Mouse (Mus musculus) heart, adult 18-20 months (tissue): ENCODE measurements around the gene Ctsf. TPM values are rescaled to one million over a fixed set of nuclear protein-coding genes. Genes with fewer than 3 reads are reported as not detected.
"Not testable (repeated sequence)": the region's sequence is repeated elsewhere in the genome, so short reads cannot be mapped to it uniquely, and the experiment has no call there.

ENCODE experiments used
- DNase-seq, 2 experiments: peaks; one replicate each; pipeline ENCODE4 v3.0.0; 2021 to 2022; ENCODE audit warnings: mixed read lengths in 1 of 2
- total RNA-seq, 2 experiments: library from RNA; stranded (reverse); gene quantifications; 2 replicates each; pipeline ENCODE4 v1.2.3; 2021

The Ctsf gene
- total RNA-seq, 2 experiments from 2014 or later, result 73.4 to 76.3 TPM

GRCm38 (mm10) chr19:4849800-4850199 lies 5.1 kb upstream of the Ctsf start:
- DNase-seq, result no peak

DNA sequence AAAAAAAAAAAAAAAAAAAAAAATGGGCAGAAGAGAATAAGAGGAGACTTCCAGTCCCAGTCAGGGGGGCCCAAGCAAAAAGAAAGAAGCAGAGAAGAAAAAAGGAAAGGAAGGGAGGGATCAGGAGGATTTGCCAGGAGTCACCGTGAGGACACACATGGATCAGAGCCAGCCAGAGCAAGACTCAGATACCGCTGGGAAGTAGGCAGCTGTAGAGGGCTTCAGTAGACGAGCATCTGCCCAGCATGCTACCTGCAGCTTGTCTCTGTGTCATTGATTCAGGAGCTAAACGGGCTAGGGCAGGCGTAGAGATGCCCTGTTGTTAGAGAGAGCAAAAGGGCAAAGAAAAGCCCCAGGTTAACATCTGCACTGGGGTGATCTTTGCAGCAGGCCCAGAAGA lies 4.6 kb upstream of the Ctsf start:
- DNase-seq, result no peak

- DNase-seq, result no peak
Observed at GRCm38 (mm10) chr19:4855470-4855820, 515 bp downstream of the Ctsf start.

DNA sequence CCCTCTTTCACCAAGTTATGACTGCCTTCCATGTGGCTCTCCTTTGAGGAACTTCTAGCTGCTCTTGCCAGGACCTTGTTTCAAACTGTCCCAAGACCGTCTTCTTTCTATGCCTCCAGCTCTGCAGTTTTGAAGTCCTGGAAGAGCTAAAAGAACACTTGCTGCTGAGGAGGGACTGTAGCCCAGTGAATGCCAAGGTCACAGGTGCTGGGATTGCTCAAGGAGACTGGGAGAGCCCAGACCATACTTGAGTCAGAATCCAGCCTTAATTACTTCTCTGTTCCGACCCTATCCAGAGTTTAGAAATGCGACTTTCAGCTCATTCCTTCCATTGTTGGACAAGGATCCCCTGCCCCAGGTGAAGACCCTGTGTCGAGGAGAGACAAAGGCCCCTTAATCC lies 1.0 kb downstream of the Ctsf start:
- no peak for DNase-seq

DNA sequence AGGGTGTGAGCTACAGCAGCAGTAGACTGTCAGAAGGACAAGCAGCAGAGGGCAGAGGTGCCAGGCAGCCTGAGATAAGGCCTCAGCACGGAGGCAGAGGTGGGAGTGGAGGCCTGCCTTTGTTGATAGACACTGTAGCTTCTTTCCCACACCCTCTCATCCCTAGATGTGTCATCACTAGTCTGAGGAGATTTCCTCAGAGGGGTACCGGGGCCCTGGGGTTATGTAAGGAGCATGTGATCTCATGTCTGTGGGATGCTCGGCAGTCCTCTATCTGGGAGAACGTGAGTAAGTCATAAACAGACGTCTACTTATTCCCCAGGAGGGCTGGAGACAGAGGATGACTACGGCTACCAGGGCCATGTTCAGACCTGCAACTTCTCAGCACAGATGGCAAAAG lies 4.2 kb downstream of the Ctsf start:
- no peak for DNase-seq

GRCm38 (mm10) chr19:4863048-4863447 lies 8.1 kb downstream of the Ctsf start:
- DNase-seq, result no peak

DNA sequence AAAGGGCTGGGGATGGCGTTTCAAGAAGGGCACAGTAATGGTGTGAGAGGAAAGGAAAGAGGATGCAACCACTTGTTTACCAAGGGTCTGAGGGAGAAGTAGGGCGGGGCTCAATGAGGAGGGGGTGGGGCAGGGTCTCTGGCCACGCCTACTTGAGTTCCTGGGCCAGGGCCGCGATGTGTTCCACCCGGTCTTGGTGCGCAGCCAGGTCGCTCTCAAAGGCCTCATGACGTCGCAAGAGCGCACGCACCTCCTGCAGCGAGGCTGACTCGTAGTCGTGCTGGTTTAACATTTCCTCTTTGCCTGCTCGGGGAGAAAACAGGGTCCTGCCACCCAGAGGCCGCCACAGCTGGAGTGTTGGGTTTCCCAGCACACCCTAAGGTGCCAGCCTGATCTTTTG lies 10.2 kb downstream of the Ctsf start:
- no peak for DNase-seq

GRCm38 (mm10) chr19:4874613-4875012 lies 19.7 kb downstream of the Ctsf start:
- DNase-seq, result not testable (repeated sequence)

DNA sequence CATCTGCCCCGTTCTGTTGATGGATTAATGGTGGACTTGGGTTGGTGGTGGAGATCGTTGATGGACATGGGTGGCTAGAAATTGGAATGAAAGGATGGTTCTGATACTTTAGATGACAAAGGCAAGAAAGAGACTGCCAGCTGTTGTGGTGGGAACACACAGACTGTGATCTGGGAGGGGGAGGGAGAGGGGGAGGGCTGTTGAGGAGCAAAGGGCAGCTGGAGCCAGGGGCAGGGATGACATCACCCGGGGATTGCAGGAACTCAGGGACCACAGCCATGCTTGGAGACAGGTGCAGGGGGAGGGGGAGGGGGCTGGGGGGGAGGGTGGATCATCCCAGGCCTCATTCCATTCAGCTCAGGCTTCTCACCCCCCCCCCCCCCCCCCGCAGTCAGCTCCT lies 21.3 kb downstream of the Ctsf start:
- no peak for DNase-seq

DNA sequence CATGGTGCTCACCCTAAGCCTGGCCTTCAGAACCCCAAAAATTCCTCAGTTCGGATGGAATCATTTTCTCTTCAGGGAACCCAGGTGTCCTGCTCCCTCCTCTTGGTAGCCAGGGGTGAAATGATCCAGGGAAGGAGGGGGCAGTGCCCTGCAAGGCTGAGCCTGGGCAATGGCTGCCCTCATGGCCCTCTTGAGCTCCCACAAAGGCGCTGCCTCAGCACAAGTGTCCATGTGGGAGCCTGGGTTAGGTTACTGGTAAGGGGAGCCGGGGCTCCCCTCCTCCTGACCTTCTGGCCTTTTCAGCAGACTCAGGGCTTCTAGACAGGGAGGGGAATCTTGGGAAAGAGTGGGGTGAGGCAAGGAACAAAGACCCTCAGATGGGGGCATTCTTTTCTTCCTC lies 21.8 kb downstream of the Ctsf start:
- DNase-seq, result no peak

GRCm38 (mm10) chr19:4877785-4878184 lies 22.9 kb downstream of the Ctsf start, which contains the start of gene Actn3:
TSS of gene Actn3 (minus strand) at chr19:4877909.
- peak; percentile 52 to 64 for DNase-seq

- peak; percentile 96 to 99 for DNase-seq
Observed at GRCm38 (mm10) chr19:4878405-4879323, 23.7 kb downstream of the Ctsf start, which contains the start of gene Zdhhc24. TSS of gene Zdhhc24 (plus strand) at chr19:4878668.

- DNase-seq, result no peak
Observed at GRCm38 (mm10) chr19:4879324-4879703, 24.4 kb downstream of the Ctsf start.

GRCm38 (mm10) chr19:4883961-4884360 lies 29.0 kb downstream of the Ctsf start:
- DNase-seq, result no peak

GRCm38 (mm10) chr19:4889791-4890190 lies 34.9 kb downstream of the Ctsf start:
- DNase-seq, result peak in 1 of 2 experiments; percentile 21

GRCm38 (mm10) chr19:4891798-4892197 lies 36.9 kb downstream of the Ctsf start:
- DNase-seq, result no peak

DNA sequence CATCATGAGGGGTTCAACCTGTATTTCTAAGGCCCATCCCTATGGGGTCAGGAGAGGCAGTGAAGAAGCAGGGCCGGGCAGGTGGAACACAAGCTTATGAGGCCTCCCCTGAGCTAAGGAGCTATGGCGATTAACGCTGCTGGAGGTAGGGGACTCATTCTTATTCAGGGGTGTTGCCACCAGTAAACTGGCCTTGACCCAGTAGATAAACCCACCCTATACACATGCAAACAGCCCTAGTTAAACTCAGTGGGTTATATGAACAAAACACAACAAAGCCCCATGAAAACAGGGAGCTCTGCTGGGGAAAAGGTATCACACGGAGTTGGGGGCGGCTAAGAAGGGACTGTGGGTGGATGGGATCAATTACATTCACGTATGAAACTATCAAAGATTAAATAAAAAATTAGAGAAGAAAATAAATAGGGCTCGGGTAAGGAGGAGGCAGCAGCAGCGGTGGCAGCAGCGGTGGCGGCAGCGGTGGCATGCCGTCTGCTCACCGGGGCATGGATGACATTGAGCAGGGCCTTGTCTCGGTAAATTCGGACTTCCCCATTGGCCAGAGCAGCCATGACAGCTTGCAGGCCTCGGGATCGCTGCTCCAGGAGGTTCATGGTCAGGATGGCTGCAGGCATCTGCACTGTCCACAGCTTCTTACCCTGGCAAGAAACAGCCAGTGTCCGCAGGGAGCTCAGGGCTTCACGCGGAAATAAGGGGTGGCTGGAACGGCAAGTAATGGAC lies 42.0 kb downstream of the Ctsf start:
- no peak for DNase-seq

GRCm38 (mm10) chr19:4898972-4899371 lies 44.0 kb downstream of the Ctsf start:
- no peak for DNase-seq

DNA sequence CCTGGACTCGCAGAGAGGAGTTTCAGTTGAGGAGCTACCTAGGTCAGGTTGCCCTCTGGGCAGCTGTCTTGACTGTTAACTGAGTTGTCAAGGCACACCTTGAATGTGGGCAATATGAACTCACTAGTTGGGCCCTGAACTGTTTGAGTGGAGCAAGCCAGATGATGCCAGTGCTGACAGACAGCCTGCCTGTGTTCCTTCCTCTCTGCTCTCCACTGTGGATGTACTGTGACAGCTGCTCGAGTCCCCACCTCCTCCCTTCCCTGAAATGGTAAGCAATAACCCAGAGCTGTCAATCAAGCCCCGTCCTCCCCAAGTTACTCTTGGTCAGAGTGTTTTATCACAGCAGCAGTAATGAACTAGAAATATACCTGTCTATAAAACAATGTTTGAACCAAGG lies 45.0 kb downstream of the Ctsf start:
- no peak for DNase-seq

DNA sequence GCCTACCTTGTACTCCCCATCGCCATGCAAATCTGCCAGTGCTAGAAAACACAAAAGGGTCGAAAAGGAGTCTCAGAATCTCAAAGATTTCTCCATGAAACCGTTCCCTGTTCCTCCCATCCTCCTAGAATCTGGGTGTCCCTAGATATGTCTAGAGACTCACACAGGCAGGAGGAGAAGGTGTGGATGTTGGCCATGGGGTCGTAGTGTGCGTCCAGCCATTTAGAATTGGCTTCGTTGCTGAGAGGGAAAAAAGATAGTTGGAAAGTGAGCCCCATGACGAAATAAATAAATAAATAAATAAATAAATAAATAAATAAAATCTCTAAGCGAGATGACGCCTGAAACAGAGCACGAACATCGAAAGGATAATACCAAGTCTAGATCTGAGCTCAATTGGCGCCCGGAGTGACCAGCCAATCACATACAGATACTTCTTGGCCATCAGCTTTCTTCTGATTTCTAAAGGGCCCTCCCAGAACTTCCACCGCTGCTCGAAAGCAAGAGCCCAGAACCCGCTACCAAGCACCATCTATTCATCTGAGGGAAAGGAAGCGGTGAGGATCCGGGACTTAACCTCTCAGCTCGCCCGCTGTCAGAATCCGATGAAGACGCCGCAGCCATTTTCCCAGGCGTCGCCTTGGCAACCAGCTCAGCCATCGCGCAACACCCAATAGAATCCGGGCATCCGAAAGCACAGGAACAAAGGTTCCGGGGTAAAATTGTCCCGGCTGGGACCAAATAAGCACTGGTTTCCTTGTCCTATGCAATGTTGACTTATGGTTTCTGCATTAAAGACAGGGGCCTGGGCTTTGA lies 51.3 kb downstream of the Ctsf start, which contains the start of gene Bbs1:
Gene Bbs1, minus strand, starts transcription at position 650 of the 816 bp plus-strand sequence.
- DNase-seq, result peak; percentile 79 to 87

DNA sequence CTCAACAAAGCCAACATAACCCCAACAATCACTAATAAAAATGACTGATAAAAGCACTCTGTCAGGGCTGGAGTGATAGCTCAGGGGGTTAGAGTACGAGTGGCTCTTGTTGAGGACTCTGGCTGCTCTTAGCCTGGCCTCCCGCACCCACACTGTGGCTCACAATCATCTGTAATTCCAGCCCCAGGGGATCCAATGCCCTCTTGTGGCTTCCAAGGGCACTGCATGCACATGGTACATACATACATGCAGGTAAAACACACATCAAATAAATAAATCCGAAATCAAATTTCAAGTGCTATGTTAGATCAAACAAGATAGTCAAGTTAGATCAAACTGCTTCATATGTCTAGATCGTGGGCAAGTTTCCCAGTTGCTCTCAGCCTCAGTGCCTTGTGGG lies 53.2 kb downstream of the Ctsf start:
- no peak for DNase-seq

- no peak for DNase-seq
Observed at GRCm38 (mm10) chr19:4909376-4909775, 54.4 kb downstream of the Ctsf start.
